Mouse (Mus musculus) activated CD4-positive, CD25-positive, alpha-beta regulatory T cell, adult 4 months (primary cell): ENCODE results near the gene Naa38. TPM values are rescaled to one million over a fixed set of nuclear protein-coding genes. Genes with fewer than 3 reads are reported as not detected.

Experiments used
- ATAC-seq: one replicate; pipeline ENCODE4 v1.8.0; 2017
- polyA plus RNA-seq, 2 experiments: library from polyadenylated mRNA; unstranded; fragments of 100-300 nt; shearing (Covaris generic); gene quantifications; one replicate each; pipeline ENCODE4 v1.2.1; 2017

Naa38 gene
- polyA plus RNA-seq = 100 to 1,000 TPM; 146 TPM

DNA sequence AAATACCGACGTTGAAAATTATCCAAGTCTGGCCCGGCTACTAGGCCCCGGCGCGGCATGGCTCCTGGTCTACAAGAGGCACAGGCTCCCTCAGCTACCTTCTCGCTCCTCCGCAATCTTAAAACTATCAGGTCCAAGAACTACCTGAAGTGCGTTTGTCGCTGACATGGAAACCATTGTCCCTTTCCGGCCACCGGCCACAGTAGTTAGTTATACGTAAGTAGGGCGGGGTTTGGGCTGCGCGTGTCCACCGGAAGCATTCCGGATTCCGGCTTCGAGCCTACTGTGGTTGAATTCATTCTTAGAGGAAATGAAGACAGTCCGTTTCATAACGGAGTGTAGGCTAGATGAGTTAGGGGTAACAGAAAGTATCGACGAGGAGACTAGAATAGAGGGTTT lies at the start of gene Naa38, which contains the start of gene Cyb5d1:
TSS of gene Naa38 (plus strand) at position 253 of the 399 bp plus-strand sequence.
TSS of gene Cyb5d1 (minus strand) at position 397 of the 399 bp plus-strand sequence.
- ATAC-seq = peak; percentile 65

GRCm38 (mm10) chr11:69346441-69346840 lies 48.8 kb upstream of the Naa38 start:
- no peak for ATAC-seq

DNA sequence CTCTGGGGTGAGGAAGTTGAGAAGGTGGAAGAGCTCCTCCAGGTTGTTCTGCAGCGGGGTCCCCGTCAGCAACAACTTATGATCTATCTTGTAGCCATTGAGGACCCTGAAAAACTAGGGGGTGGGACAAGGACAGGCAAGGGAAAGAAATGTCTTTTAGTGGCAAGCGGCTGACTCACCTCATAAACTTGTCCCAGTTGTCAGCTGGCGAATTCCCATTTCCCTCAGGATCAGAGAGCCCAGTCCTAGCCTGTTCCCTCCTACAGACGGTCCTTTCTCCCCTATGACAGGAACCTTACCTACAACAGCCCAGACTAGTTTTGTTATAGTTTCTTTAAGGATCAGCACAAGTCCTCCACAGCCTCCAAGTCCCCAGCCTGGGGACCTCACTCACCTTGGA lies 38.7 kb upstream of the Naa38 start:
- no peak for ATAC-seq

GRCm38 (mm10) chr11:69357690-69358089 lies 37.6 kb upstream of the Naa38 start:
- no peak for ATAC-seq

- ATAC-seq = no peak
Observed at GRCm38 (mm10) chr11:69362021-69362420, 33.3 kb upstream of the Naa38 start.

GRCm38 (mm10) chr11:69362479-69362878 lies 32.8 kb upstream of the Naa38 start:
- no peak for ATAC-seq

- no peak for ATAC-seq
Observed at GRCm38 (mm10) chr11:69364376-69364775, 30.9 kb upstream of the Naa38 start.

GRCm38 (mm10) chr11:69364910-69365309 lies 30.4 kb upstream of the Naa38 start:
- ATAC-seq = no peak

DNA sequence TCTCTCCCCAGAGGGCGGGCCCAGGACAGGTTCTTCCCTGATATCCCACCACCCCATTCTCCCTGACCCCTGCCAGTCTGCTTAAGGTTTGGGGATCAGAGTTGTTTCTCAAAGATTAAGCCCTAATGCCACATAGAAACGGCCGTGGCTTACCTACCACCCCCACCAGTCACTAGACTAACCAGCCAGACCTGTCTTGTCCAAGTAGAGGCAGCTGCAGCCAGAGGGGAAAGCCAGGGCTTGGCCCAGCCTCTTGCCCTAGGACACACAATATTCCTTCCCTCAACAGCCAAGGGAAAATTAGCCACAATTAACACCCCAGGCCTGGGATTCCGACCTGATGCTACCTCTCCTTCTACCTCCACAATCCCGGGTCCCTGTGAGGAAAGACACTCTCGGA lies 29.6 kb upstream of the Naa38 start:
- ATAC-seq = no peak

GRCm38 (mm10) chr11:69366157-69366854 lies 29.0 kb upstream of the Naa38 start:
- ATAC-seq = peak; percentile 77

- no peak for ATAC-seq
Observed at GRCm38 (mm10) chr11:69366855-69367615, 28.3 kb upstream of the Naa38 start.

- no peak for ATAC-seq
Observed at GRCm38 (mm10) chr11:69367616-69368355, 27.5 kb upstream of the Naa38 start.

GRCm38 (mm10) chr11:69368356-69369214 lies 26.7 kb upstream of the Naa38 start:
- no peak for ATAC-seq

GRCm38 (mm10) chr11:69369215-69369989 lies 25.9 kb upstream of the Naa38 start, which contains the start of gene Chd3:
Gene Chd3, minus strand, starts transcription at chr11:69369406.
- ATAC-seq = no peak

DNA sequence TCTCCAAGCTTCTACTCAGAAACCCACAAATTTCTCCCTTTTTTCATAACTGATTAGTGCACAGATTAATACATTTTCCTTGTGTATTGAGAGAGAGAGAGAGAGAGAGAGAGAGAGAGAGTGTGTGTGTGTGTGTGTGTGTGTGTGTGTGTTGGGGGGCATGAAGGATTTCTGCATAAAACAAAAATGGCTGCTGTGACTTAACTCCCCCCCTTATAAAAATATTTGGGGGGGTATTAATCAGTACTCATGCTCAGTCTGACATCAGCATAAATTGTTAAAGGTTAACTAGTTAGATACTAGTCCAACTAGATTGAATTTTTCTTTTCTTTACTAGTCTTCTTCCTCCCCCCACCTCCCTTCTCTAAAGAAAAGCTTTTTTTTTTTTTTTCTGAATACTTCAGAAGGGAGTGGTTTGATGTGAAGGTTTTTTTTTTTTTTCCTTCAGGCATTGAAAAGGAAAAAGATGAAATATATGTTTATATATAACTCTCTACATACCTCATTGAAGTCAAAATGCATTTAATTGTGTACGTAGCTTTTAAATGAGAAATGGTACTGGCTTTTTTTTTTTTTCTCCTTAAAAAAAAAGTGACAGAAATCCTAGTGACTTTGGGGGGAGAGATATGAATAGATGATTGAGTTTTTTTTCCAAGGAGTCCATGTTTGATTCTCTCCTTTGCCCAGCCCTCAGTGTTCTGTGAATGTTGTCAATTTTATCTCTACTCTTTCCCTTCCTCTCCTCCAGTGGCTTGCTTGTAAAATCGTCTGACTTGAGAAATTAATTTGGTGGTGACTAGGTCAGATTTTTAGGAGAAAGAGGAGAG lies 25.1 kb upstream of the Naa38 start:
- ATAC-seq = no peak

GRCm38 (mm10) chr11:69370817-69371215 lies 24.5 kb upstream of the Naa38 start:
- ATAC-seq = no peak

GRCm38 (mm10) chr11:69371601-69372000 lies 23.7 kb upstream of the Naa38 start:
- no peak for ATAC-seq

DNA sequence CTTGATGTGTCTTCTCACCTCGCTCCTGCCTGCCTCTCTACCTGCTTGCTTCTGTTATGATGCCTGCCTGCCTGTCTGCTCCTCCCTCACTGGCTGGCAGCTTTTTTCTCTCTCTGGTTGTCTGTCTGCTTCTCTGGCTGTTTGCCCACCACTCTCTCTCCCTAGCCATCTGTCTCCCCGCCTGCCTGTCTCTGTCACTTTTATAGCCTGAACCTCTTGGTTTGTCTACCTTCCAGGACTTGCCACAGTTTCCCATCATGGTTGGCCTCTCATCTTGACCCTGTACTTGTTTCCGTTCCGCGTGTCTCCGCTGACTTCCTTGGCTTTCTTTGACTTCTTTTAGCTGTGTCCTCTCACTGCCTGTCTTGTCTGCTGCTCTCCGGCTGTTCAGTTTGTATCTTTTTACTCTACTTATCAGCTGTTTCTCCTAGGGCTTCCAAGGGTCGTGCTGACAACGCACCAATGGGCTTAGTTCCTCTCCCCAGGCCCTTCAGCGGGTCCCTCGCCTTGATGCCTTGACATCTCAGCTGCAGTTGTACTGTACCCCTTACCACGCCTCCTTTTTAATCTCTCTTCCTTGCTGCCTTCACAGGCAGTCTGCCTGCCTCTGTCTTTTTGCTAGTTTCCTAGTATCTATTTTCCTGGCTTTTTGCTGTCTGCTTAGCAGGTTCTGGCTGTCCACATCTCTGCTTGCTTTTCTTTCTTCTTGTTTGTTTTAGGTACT lies 23.1 kb upstream of the Naa38 start:
- no peak for ATAC-seq

DNA sequence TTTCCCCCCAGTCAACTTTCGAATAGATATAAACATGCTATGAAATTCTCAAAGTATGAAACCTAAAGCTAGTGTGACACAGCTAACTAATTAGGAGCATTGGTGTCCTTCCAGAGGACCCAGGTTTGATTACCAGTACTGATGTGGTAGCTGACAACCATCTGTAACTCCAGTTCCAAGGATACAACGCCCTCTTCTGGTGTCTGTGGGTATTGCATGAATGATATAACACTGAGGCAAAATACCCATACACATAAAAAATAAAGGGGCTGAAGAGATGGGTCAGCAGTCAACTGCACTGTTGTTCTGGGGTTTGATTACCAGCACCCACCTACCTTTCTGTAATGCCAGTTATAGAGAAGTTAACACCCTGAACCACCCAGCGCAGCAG lies 22.5 kb upstream of the Naa38 start:
- ATAC-seq = no peak
